Mouse (Mus musculus) CD4-positive, CD25-positive, alpha-beta regulatory T cell, adult 2 months (primary cell): ENCODE data around the gene Tmem54.
A peak's percentile ranks its signal among the peaks of the same experiment; 100 is the strongest.

Experiments
- DNase-seq: peaks from one replicate; pipeline ENCODE4 v3.0.0-alpha.2; 2012; ENCODE audit warnings: low read depth, low spot score

Tmem54 gene

DNA sequence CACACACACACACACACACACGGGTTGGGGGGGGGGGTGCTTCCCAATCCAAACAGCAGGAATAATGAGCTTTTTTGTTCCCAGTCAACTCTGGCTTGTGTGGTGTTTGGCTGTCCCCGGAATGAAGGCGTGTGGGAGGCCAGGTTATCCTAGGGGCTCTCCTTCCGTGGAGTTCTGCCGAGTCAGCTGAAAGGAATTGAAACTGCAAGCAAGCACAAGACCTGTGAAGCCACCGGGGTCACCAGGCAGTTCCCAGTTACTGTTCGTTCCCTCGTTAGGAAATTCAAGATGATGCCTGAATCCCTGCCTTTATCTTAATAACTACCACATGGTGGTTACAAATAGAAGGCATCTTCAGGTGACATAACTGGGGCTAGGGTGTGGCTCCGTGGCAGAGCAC lies 24.0 kb downstream of the Tmem54 start:
- DNase-seq: no peak

- peak; percentile 83 for DNase-seq
These were observed 24.8 kb downstream of the Tmem54 start for GRCm38 (mm10) chr4:129130149-129130548.

DNA sequence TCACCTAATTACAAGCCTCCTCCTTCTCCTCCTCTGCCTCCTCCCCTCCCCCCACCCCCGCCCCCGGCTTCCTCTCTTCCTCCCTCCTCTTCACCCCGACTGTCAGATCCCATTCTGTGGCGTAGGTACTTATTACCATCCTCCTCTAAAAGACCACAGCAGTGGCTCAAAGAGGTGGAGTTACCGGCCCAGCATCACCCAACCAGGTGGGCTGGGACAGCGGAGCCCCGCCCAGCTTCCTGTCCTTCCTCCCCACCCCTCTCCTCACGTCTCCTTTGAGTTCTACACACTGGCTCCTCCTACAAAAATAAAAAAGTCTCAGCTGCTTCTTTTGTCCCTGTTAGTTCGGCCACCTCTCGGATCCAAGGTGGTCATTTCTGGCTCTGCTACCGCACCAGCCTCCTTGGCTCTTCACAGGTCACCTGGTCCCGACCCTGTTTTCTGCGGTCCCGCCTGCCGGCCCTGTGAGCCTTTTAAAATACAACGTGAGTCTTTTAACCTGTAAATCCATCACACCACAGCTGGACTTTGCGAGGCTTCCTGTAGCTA lies 25.5 kb downstream of the Tmem54 start:
- DNase-seq: peak; percentile 90

GRCm38 (mm10) chr4:129134799-129135585 lies 29.6 kb downstream of the Tmem54 start:
- peak; percentile 81 for DNase-seq

DNA sequence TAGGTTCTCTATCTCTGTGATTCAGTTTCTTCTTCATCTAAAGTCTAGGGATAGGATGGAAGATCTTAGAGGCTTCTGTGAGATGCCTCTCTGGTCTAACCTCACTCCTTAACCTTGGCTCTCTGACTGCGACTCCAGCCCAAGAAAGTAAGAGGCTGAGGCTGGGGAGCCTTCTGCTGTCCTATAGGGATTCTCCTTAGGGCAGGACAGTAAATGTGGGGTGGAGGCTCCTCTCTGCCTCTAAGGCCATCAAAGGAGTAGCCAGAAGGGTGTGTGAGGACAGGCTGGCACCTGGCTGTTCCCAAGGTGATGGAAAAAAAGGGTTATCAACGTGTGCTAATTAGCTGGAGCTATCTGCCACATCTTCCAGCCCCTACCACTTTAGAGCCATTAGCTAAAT lies 30.3 kb downstream of the Tmem54 start:
- DNase-seq: no peak

DNA sequence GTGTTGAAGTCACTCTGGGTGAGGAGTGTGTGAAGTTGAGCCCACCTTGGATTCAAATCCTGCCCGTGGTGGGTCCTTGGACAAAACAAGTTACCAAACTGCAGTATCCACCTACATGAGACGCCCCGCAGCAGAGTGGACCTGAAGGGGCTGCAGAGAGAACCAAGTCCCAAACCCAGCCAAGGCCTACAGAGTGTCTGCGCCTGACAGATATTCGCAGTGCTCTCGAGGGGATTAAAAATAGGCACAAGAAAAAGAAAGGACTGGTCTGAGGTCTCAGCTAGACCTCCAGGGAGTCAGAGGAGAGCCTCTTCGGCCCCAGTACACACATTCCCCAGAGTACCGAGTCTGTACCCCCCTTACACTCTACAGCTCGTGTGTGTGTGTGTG lies 30.8 kb downstream of the Tmem54 start:
- no peak for DNase-seq

DNA sequence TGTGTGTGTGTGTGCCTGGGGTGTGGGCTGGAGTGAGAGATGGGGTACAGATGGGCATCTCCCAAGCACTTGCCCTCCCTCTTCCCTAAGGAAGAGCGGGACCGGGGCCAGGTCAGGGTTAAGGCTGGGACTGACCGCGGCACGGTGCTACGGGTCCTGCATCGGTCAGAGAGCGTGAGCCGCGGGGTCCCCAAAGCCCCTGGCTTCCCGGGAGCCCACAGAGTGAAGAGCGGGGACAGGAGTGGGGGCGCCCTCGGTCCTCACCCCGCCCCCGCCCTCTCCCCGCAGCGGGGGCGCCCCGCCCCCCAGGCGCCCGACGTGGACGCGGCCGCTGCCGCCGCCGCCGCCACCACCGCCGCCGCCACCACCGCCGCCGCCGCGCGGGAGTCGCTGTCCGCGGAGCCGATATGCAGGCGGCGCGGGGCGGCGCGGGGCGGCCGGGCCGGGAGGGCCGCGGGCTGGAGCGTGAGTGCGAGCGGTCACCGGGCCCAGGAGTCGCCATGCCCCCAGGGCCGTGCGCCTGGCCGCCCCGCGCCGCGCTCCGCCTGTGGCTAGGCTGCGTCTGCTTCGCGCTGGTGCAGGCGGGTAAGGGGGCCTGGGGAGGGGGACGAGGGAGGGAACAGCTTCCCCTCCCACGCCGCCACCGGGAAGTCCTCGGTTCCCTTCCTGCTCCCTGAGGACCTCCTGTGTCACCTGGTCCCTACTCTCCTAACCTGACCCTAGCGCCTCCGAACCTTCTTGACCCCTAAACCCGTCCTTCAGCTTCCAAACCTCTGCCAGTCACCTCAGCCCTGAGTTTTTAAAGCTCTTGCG lies 31.4 kb downstream of the Tmem54 start, which contains the start of gene Fndc5:
Gene Fndc5 (plus strand): TSS at position 421 of the 813 bp plus-strand sequence.
- DNase-seq: peak; percentile 31

DNA sequence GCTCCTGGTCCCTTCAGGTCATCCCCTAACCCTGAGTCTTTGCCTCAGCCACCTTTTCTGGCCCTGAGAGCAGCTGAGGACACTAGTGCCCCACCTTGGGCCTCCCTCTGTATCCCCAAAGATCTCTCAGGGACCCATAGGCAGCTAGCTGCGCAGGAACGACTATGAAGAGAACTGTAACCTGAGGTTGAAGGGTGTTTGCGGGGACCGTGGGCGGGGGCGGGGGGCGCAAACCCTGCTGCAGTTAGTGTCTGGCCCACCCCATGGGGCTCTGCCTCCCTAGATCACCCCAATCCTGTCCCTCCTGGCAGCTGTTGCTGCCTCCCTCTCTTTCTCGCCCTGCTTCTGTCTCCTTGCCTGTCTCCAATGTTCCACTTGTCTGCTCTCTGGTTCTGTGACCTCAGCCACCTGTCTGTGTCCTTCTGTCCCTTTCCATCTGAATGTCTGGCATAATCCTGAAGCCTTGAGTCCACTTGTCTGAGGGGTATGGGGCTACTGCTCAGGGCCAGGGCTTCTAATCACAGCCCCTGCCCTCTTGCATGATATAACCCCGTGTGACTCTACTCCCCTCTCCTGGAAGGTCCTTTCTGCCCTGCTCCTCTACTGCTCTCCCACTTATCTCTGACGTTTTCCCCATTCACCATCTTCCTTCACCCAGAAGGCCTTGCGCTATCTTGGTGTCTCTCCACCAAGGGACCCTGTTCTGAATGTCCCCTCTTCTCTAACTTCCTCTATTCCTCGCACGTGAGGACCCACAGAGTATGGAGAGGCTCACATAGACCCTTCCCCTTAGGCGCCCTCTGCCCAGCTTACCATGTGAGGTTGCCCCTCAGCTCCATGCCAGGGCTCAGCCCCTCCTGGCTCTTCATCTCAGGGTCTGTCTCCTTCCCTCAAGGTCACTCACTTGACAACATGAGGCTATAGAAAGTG lies 32.3 kb downstream of the Tmem54 start:
- no peak for DNase-seq

DNA sequence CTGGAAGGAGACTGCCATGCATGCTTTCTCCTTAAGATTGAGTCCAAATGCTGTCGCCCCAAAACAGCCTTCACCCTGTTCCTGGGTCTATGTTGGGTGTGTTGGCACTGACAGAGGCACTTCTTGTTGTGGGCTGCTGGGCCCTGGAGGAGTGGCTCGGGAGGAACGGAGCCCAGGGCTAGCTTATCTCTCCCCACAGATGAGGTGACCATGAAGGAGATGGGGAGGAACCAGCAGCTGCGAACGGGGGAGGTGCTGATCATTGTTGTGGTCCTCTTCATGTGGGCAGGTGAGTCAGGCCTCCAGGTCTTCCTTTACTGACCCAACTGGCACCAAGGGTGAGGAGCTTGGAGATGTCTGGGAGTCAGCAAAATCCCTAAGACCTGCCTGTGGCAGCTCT lies 34.3 kb downstream of the Tmem54 start:
- DNase-seq: no peak

DNA sequence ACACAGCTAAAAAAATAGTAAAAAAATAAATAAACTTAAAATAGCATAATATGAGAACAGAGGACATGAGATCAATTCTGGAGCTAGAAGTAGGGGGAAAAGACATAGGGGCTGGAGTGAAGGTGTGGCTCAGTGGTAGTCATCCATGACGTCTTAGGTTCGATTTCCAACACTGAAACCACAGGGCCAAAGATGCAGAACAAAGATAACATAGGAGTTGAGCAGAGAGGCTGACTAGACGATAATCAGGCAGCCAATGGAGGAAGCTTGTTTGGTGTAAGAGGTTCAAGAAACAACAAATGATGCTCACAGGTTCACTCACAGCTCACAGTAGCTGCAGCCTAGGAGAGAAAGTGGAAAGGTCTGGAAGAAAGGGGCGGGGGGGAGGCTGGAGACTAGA lies 35.5 kb downstream of the Tmem54 start:
- no peak for DNase-seq

DNA sequence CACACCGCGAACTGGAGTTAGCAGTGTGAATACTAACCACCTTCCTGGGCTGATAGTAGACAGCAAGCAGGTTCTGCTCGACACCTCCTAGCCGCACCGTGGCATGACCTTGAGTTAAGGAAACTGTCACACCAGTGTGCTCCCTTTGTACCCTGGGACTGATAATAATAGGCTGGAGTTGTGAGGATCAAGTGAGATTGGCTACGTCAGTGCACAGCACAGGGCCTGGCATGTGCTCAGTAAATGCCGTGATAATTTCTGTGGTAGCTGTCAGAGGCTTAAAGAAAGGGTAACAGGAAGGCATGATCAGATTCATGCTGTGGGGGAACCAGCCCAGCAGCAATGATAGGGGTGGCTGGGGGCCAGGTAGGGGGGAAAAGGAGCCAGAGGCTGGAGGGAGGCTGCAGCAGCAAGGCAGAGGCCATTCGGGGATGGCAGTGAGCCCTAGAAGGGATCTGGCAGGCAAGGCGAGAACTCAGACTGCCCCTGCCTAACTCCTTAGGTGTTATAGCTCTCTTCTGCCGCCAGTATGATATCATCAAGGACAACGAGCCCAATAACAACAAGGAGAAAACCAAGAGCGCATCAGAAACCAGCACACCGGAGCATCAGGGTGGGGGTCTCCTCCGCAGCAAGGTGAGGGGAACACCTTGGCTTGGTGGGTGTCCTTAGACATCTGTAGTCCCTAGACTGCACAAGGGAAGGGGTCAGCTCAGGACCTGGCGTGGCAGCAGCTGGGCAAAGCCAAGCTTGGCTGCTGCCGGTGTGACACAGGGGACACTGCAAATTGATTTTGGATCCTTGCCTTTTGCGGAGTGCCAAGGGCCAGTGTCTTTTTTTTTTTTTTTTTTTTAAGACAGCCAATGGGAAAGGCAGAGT lies 36.5 kb downstream of the Tmem54 start:
- no peak for DNase-seq

DNA sequence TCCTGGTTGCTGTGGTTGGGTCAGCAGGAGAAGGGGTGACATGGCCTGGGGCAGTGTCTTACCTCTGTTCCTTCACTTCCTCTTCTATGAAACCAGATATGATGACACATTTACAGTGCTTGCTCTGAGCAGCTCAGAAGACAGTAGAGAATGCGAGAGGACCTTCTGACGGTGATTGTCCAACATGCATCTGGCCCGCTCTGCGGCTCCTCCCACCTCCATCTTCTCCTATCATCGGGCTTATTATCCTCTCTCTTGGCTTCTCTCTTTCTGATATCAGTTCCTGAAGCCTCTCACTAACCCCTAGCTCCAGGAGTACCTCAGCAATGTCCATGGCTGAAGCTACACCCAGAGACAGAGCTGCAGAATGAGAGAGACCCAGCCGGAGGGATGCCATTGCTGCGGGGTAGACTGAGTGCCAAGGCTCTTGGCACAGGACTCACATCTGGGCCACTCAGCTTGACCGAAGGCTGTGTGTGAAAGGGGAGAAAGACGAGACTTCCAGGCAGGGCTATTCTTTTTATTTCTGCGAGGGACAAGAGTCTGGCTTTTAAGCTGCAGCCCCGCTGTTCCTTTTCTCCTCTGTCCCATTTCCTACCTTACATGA lies 37.2 kb downstream of the Tmem54 start:
- DNase-seq: no peak

- no peak for DNase-seq
These were observed 38.2 kb downstream of the Tmem54 start for GRCm38 (mm10) chr4:129143509-129143908.

GRCm38 (mm10) chr4:129144401-129145367 lies 39.3 kb downstream of the Tmem54 start:
- no peak for DNase-seq

GRCm38 (mm10) chr4:129145411-129145810 lies 40.1 kb downstream of the Tmem54 start:
- DNase-seq: no peak

- DNase-seq: no peak
These were observed 40.6 kb downstream of the Tmem54 start for GRCm38 (mm10) chr4:129145943-129146342.

DNA sequence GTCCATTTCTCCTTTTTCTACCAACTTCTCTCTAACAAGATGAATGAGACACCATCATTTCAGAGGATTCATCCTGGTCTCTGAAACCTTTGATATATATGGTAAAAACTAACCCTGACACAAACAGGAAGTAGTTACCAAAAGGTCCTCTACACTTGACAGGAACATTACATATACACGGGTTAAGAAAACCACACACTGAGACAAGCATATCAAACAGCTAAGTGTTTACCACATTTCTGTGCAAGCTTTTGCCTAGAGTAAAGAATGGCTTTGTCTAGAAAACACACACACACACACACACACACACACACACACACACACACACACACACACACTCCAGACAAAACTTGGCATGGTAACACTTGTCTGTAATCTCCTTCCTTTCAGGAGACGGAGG lies 41.0 kb downstream of the Tmem54 start:
- no peak for DNase-seq

- no peak for DNase-seq
These were observed 42.3 kb downstream of the Tmem54 start for GRCm38 (mm10) chr4:129147552-129148103.

- DNase-seq: no peak
These were observed 44.0 kb downstream of the Tmem54 start for GRCm38 (mm10) chr4:129149321-129149720.
